Mouse (Mus musculus) thymus, adult 2 months (tissue): ENCODE results near the gene Tmem184b.

ENCODE experiments used
- CTCF ChIP-seq: fragments of 200-500 bp; IDR thresholded peaks from 2 replicates; pipeline ENCODE4 v1.5.1; 2012; ENCODE audit warnings: mild to moderate bottlenecking, control low read depth, low read length, moderate library complexity, borderline replicate concordance; ENCODE audit not compliant: control insufficient read depth, poor library complexity, insufficient read depth; ENCODE audit errors: extremely low read depth
- POLR2A ChIP-seq: fragments of 200-500 bp; IDR thresholded peaks from 2 replicates; pipeline ENCODE4 v1.6.1; 2012; ENCODE audit warnings: mild to moderate bottlenecking, low read length, control low read depth, moderate library complexity; ENCODE audit not compliant: control insufficient read depth, poor library complexity, insufficient read depth; ENCODE audit errors: extremely low read depth

DNA sequence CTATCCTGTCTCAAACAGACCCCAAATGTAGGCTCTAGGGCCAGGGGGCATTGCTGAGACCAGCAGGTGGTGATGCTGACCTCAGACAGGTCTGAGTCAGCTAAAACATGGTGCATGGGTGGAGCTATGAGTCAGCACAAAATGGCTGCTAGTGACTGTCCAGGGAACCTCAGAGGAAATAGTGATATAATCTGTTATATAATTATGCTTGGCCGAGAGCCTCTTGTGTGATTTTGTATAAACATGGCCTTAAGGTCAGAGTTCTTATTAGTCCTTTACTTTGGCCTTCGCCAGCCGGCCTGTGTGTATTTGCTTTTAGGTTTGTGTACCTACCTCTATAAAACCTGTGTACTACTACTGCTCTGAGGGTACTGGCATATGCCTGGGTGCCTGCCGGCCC is 70.0 kb downstream of the Tmem184b start:
- no peak for TF ChIP-seq CTCF
- no peak for TF ChIP-seq POLR2A
